Mouse (Mus musculus): ENCODE measurements around the gene Slk. TPM values are rescaled to one million over a fixed set of nuclear protein-coding genes. Genes with fewer than 3 reads are reported as not detected.

Slk gene
- polyA plus RNA-seq, 1 experiment, result 12.1 TPM

- H3K4me2 ChIP-seq (ENCODE audit: low read depth), result no peak overlapping the region
- TF ChIP-seq E2F4 (IDR thresholded peaks at IDR 0.05; ENCODE audit: insufficient read depth) (no peak), MYOD1 (IDR thresholded peaks at IDR 0.05; ENCODE audit: control insufficient read depth in 1 of 3, insufficient read length in 2 of 3, low read depth in 2 of 3) (no peak)
- H3ac ChIP-seq (ENCODE audit: control insufficient read depth, insufficient read length), result no peak overlapping the region
- no peak overlapping the region for H3K4me3 ChIP-seq
- no peaks in the 10 kb centered on the region for H3K79me2 ChIP-seq (ENCODE audit: control insufficient read depth, insufficient read depth)
- no peaks in the 10 kb centered on the region for H3K27me3 ChIP-seq (ENCODE audit: control insufficient read depth, insufficient read depth, insufficient read length)
- H3K36me3 ChIP-seq (ENCODE audit: control insufficient read depth, insufficient read depth), result no peaks in the 10 kb centered on the region
These were observed 37.0 kb upstream of the Slk start for GRCm38 (mm10) chr19:47542441-47542840.

GRCm38 (mm10) chr19:47545055-47545454, 34.4 kb upstream of the Slk start:
- H3K27me3 ChIP-seq (ENCODE audit: control insufficient read depth, insufficient read depth, insufficient read length), result no peaks in the 10 kb centered on the region
- H3K4me3 ChIP-seq, result no peak overlapping the region
- no peak overlapping the region for H3K4me2 ChIP-seq (ENCODE audit: low read depth)
- no peaks in the 10 kb centered on the region for H3K79me2 ChIP-seq (ENCODE audit: control insufficient read depth, insufficient read depth)
- TF ChIP-seq POLR2AphosphoS2 (IDR thresholded peaks at IDR 0.05; ENCODE audit: insufficient read length, low read depth), result no peak
- no peak overlapping the region for H3ac ChIP-seq (ENCODE audit: control insufficient read depth, insufficient read length)
- no peaks in the 10 kb centered on the region for H3K36me3 ChIP-seq (ENCODE audit: control insufficient read depth, insufficient read depth)

- Histone ChIP-seq H3K36me3 (ENCODE audit: control insufficient read depth, insufficient read depth) (no peaks in the 10 kb centered on the region), H3K4me3 (no peak overlapping the region), H3K79me2 (ENCODE audit: control insufficient read depth, insufficient read depth) (no peaks in the 10 kb centered on the region), H3K4me2 (ENCODE audit: low read depth) (no peak overlapping the region), H3ac (ENCODE audit: control insufficient read depth, insufficient read length) (no peak overlapping the region), H3K27me3 (ENCODE audit: control insufficient read depth, insufficient read depth, insufficient read length) (no peaks in the 10 kb centered on the region)
- TF ChIP-seq POLR2AphosphoS2 (IDR thresholded peaks at IDR 0.05; ENCODE audit: insufficient read length, low read depth) (no peak), REST (IDR thresholded peaks at IDR 0.05; ENCODE audit: insufficient read depth, insufficient read length) (no peak), CEBPB (IDR thresholded peaks at IDR 0.05; ENCODE audit: insufficient read depth, poor library complexity, severe bottlenecking) (no peak), TCF3 (IDR thresholded peaks at IDR 0.05; ENCODE audit: insufficient read length, low read depth) (no peak), MYOG (IDR thresholded peaks at IDR 0.05; ENCODE audit: control insufficient read depth in 1 of 3, insufficient read depth in 1 of 3, insufficient read length in 2 of 3, low read depth in 2 of 3) (no peak), USF1 (IDR thresholded peaks at IDR 0.05; ENCODE audit: low read depth) (no peak), SRF (IDR thresholded peaks at IDR 0.05; ENCODE audit: control insufficient read depth, insufficient read length, low read depth) (no peak)
These were observed 34.0 kb upstream of the Slk start for GRCm38 (mm10) chr19:47545528-47545927.

DNA sequence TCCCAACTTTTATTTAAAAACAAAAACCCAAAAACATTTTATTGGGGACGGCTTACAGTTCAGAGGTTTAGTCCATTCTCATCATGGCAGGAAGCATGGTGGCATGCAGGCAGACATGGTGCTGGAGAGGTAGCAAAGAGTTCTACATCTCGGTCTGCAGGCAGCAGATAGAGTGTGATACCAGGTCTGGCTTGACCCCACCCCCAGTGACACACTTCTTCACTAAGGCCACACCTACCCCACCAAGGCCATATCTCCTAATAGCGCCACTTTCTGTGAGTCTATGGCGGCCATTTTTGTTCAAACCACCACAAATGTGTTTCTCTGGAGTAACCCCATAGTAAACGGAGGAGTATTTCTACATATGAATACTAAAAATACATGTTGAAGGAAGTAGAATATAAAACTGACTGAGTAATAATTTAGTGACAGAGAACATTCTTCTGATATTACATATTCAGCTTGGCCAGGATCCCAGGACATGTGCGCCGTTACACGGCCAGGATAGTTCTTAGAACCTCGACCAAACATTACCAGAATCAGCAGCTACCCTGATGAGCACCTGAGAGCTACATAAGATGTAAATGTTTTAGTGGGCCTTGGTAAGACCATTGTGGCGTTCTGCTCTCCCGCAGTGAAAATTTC, 30.9 kb upstream of the Slk start:
- Histone ChIP-seq H3K4me2 (ENCODE audit: low read depth) (no peak overlapping the region), H3K79me2 (ENCODE audit: control insufficient read depth, insufficient read depth) (no peaks in the 10 kb centered on the region), H3ac (ENCODE audit: control insufficient read depth, insufficient read length) (no peak overlapping the region), H3K4me3 (no peak overlapping the region), H3K36me3 (ENCODE audit: control insufficient read depth, insufficient read depth) (no peaks in the 10 kb centered on the region), H3K27me3 (ENCODE audit: control insufficient read depth, insufficient read depth, insufficient read length) (no peaks in the 10 kb centered on the region)
- TF ChIP-seq MAX (IDR thresholded peaks at IDR 0.05; ENCODE audit: low read depth) (no peak), TCF3 (IDR thresholded peaks at IDR 0.05; ENCODE audit: insufficient read length, low read depth) (no peak), SRF (IDR thresholded peaks at IDR 0.05; ENCODE audit: control insufficient read depth, insufficient read length, low read depth) (no peak), MYOG (IDR thresholded peaks at IDR 0.05; ENCODE audit: control insufficient read depth in 1 of 3, insufficient read depth in 1 of 3, insufficient read length in 2 of 3, low read depth in 2 of 3) (no peak), TCF12 (IDR thresholded peaks at IDR 0.05; ENCODE audit: insufficient read depth, poor library complexity, severe bottlenecking) (no peak), E2F4 (IDR thresholded peaks at IDR 0.05; ENCODE audit: insufficient read depth) (no peak), REST (IDR thresholded peaks at IDR 0.05; ENCODE audit: insufficient read depth, insufficient read length) (no peak), POLR2A (IDR thresholded peaks at IDR 0.05; ENCODE audit: insufficient read length, low read depth) (no peak), MYOD1 (IDR thresholded peaks at IDR 0.05; ENCODE audit: control insufficient read depth in 1 of 3, insufficient read length in 2 of 3, low read depth in 2 of 3) (no peak), USF1 (IDR thresholded peaks at IDR 0.05; ENCODE audit: low read depth) (no peak), POLR2AphosphoS2 (IDR thresholded peaks at IDR 0.05; ENCODE audit: insufficient read length, low read depth) (no peak), CEBPB (IDR thresholded peaks at IDR 0.05; ENCODE audit: insufficient read depth, poor library complexity, severe bottlenecking) (no peak)

DNA sequence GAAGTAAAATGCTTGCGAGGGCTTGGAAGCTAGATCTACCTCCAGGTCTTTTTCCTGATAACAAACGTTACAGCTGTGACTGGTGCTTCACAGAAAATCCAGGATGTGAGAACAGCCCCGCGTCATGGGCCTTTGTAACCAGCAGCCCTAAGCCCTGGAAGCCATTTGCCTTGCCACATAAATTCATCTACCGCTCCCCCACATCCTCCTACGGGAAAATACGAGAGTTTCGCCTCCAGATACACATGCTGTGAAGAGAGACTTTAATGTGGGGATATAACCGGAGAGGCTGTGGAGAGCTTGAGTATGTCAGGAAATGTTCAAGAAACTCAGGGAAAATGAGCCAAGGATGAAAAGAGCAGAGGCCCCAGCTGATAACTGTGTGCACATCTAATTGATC, 30.3 kb upstream of the Slk start:
- no peaks in the 10 kb centered on the region for H3K36me3 ChIP-seq (ENCODE audit: control insufficient read depth, insufficient read depth)
- no peak overlapping the region for H3K4me3 ChIP-seq
- H3K4me2 ChIP-seq (ENCODE audit: low read depth), result no peak overlapping the region
- no peak overlapping the region for H3ac ChIP-seq (ENCODE audit: control insufficient read depth, insufficient read length)
- no peaks in the 10 kb centered on the region for H3K27me3 ChIP-seq (ENCODE audit: control insufficient read depth, insufficient read depth, insufficient read length)
- H3K79me2 ChIP-seq (ENCODE audit: control insufficient read depth, insufficient read depth), result no peaks in the 10 kb centered on the region
- TF ChIP-seq E2F4 (IDR thresholded peaks at IDR 0.05; ENCODE audit: insufficient read depth) (no peak), CEBPB (IDR thresholded peaks at IDR 0.05; ENCODE audit: insufficient read depth, poor library complexity, severe bottlenecking) (no peak), REST (IDR thresholded peaks at IDR 0.05; ENCODE audit: insufficient read depth, insufficient read length) (no peak), SRF (IDR thresholded peaks at IDR 0.05; ENCODE audit: control insufficient read depth, insufficient read length, low read depth) (no peak), MYOG (IDR thresholded peaks at IDR 0.05; ENCODE audit: control insufficient read depth in 1 of 3, insufficient read depth in 1 of 3, insufficient read length in 2 of 3, low read depth in 2 of 3) (no peak), TCF12 (IDR thresholded peaks at IDR 0.05; ENCODE audit: insufficient read depth, poor library complexity, severe bottlenecking) (no peak), TCF3 (IDR thresholded peaks at IDR 0.05; ENCODE audit: insufficient read length, low read depth) (no peak), MAX (IDR thresholded peaks at IDR 0.05; ENCODE audit: low read depth) (no peak), USF1 (IDR thresholded peaks at IDR 0.05; ENCODE audit: low read depth) (no peak), MYOD1 (IDR thresholded peaks at IDR 0.05; ENCODE audit: control insufficient read depth in 1 of 3, insufficient read length in 2 of 3, low read depth in 2 of 3) (no peak), POLR2A (IDR thresholded peaks at IDR 0.05; ENCODE audit: insufficient read length, low read depth) (no peak), POLR2AphosphoS2 (IDR thresholded peaks at IDR 0.05; ENCODE audit: insufficient read length, low read depth) (no peak)
